Mouse (Mus musculus) adipocyte (in vitro differentiated cells): ENCODE measurements around the gene Hormad1.
"Not testable (repeated sequence)": the region's sequence is repeated elsewhere in the genome, so short reads cannot be mapped to it uniquely, and the experiment has no call there.

Experiments used
- DNase-seq: peaks from one replicate; pipeline ENCODE4 v3.0.0-alpha.2; 2016; ENCODE audit warnings: low spot score

The Hormad1 gene

DNA sequence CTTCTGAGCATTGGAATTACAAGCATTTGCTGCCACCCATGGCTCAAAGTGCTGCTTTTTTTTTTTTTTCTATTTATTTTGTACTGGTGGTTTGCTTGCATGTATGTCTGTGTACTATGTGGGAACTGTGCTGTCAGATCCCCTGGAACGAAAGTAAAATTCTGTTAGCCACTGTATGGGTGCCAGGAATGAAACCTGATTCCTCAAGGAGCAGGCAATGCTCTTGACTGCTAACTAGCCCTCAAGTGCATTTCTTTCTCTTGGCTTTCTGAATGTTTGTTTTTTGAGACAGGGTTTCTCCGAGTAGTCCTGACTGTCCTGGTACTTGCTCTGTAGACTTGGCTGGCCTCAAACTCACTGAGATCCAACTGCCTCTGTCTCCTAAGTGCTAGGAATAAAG is 2.3 kb downstream of the Hormad1 start:
- DNase-seq, result peak; percentile 44

GRCm38 (mm10) chr3:95569585-95569984 is 10.1 kb downstream of the Hormad1 start:
- DNase-seq, result no peak

DNA sequence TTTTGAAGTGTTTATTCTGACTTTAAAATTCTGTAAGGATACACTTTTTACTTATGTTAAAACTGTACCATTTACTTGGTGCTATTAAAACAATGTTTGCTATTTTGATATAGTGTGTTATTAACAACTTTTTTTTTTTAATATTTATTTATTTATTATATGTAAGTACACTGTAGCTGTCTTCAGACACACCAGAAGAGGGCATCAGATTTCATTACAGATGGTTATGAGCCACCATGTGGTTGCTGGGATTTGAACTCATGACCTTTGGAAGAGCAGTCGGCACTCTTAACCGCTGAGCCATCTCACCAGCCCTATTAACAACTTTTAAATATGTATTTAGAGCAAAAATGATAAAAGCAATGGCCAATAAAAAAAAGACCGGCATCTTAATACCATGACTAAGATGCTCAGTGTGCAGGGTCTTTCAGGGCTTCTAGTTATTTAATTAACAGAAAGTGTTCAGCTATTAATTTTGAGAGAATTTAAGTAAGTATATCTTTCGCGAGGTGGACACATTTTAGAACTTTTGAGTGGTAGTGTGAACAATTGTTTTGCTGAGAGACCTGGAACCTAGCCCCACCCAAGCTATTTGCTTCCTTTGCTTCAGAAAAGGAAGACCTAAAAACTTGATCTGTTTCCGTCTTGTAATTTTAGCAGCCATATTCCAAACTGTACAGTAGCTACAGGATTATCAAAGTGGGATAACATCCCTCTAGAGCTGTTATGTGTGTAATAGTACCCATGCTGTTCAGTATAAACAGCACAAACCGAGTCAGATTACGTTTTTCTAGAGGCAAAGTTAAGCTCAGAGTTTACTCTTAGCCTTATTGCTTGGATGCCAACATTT is 28.5 kb downstream of the Hormad1 start:
- no peak for DNase-seq

- peak; percentile 98 for DNase-seq
Observed at GRCm38 (mm10) chr3:95588604-95589086, 29.2 kb downstream of the Hormad1 start, which contains the start of gene Golph3l. Gene Golph3l (plus strand): TSS chr3:95588934.

- DNase-seq, result no peak
Observed at GRCm38 (mm10) chr3:95598734-95599133, 39.3 kb downstream of the Hormad1 start.

GRCm38 (mm10) chr3:95601287-95601686 is 41.8 kb downstream of the Hormad1 start:
- no peak for DNase-seq

GRCm38 (mm10) chr3:95606096-95606495 is 46.6 kb downstream of the Hormad1 start:
- DNase-seq, result peak; percentile 16

- DNase-seq, result no peak
Observed at GRCm38 (mm10) chr3:95609195-95609594, 49.7 kb downstream of the Hormad1 start.

GRCm38 (mm10) chr3:95613996-95614395 is 54.5 kb downstream of the Hormad1 start:
- no peak for DNase-seq

- no peak for DNase-seq
Observed at GRCm38 (mm10) chr3:95618511-95618910, 59.0 kb downstream of the Hormad1 start.

DNA sequence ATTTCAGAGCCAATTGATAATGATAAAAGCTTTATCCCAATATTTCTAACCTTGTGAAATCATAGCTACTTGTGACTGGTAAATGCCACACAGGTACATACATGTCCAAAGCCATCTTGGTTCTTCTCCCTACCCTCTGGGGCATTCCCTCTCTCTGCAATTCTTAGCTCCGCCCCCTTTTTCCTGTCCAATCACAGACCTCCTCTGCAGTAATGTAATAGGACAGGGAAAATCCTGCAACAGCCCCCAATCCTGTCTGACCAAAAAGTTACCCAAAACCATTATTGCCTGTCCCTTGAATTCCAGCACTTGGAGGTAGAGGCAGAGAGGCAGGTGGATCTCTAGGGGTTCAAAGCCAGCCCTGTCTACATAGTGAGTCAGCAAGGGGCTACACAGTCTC is 61.8 kb downstream of the Hormad1 start:
- no peak for DNase-seq

DNA sequence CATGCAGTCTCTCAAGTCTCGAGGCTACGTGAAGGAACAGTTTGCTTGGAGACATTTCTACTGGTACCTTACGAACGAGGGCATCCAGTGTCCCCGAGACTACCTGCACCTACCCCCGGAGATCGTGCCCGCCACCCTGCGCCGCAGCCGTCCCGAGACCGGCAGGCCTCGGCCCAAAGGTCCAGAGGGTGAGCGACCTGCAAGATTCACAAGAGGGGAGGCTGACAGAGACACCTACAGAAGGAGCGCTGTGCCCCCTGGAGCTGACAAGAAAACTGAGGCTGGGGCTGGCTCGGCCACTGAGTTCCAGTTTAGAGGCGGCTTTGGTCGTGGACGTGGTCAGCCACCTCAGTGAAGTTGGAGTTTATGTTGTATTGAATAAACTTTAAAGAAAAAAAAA is 62.9 kb downstream of the Hormad1 start:
- DNase-seq, result not testable (repeated sequence)

DNA sequence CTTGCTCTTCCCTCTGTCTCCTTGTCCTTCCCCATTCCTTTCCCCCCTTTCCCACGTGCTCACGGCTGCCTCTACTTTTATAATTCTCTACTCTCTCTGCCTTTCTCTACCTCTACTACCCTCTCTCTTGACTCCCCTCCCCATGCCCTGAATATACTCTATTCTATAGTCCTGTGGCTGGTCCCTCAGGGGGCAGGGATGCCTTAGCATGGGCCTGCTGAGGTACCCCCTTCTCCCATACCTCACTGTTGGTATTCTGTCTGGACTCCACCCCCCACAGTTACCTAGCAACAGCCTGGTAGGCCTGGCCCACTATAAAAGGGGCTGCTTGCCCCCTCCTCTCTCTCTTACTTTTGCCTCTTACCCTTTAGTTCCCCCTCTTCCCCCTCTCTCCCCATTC is 64.1 kb downstream of the Hormad1 start:
- no peak for DNase-seq

- DNase-seq, result not testable (repeated sequence)
Observed at GRCm38 (mm10) chr3:95623991-95624515, 64.6 kb downstream of the Hormad1 start.

GRCm38 (mm10) chr3:95624628-95625503 is 65.4 kb downstream of the Hormad1 start, which contains the start of gene Ensa:
Gene Ensa (plus strand): TSS chr3:95624993.
- DNase-seq, result peak; percentile 100

GRCm38 (mm10) chr3:95627763-95628162 is 68.3 kb downstream of the Hormad1 start:
- no peak for DNase-seq

DNA sequence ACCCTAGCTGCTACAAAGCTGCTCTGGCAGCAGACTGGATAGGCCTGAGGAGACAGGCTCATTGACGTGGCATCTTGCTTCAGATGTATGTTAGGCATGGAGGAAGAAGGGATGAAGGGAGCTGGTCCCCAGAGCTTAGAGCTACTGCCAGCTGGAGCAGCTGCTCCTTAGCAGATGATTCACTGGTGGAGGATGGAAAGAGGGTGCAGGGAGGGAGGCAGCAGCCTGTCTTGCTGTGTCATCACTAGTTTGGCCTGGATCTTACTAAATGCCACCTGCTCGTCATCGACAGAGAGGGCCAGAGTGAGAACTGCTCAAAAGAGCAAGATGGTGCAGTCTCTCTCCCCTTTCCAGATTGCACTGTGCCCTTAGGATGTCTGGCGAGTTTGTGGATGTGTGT is 70.3 kb downstream of the Hormad1 start:
- DNase-seq, result no peak

DNA sequence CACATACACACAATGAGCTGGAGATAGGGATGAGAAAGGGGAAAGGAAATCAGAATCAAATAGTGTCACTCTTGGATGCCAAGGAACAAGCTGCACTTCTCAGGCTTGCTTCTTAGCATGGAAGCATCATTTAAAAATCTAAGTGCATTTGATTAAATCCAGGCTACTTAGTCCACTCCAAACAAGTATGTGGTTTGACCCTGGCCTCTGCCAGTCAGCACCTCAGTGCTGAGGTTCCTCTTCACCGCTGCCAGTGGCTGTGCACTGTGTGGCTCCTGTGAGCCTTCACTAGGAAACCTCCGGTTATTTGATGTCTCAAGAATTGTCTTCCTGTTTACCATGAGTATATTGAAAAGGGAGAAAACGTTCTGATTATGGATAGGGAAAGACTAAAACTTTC is 71.4 kb downstream of the Hormad1 start:
- no peak for DNase-seq

DNA sequence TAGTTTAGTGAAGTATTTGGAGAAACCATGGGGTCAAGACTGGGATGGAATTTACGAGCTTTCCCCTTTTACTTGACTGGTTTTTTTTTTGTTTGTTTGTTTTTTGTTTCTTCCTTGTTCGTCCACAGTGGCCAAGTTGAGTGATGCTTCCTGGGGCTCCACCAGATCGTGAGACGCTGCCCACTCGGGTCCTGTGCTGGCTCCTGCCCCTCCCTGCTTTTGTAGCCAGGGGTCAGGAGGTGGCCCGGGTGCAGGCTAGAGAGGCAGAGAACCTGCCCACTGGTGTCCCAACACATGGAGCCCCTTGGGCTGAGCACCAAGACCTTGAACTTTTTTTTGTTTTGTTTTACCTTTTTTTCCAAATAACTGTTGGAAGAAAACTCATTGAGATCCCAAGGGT is 71.8 kb downstream of the Hormad1 start:
- no peak for DNase-seq

DNA sequence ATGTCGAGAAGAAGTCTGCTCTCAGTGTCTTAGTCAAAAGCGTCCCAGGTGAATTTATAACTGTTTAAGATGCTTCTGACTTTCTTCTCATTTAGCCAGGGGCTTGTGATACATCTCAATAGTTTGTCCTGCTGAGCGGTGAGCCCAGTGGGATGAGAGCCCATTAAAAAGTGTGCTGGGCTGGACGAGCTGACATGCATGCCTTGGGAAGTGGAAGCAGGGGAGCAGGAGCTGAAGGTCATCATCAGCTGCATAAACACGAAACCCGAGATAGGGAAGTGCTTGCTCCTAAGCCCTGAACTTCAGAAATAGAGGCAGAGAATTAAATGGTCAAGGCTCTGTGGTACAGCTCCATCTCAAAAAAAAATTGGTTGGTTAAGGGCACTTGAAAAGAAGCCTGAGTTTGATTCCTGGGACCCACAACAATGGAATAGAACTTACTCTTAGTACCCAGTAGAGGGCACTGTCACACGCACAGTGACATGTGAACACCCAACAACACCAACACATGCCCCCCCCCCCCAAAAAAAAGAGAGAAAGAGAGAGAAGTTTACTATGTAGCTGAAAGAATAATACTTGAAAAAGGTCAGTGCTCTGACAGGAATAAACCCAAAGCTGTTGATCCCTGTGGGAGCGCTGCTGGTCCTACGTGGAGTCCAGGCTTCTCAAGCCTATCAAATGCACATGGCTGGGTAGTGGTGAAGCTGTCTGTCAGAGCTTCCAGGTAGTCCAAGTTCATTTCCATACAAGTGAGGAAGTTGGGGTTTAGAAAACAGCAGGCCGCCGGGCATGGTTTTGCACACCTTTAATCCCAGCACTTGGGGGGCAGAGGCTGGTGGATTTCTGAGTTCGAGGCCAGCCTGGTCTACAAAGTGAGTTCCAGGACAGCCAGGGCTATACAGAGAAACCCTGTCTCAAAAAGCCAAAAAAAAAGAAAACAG is 73.4 kb downstream of the Hormad1 start:
- peak; percentile 62 for DNase-seq

DNA sequence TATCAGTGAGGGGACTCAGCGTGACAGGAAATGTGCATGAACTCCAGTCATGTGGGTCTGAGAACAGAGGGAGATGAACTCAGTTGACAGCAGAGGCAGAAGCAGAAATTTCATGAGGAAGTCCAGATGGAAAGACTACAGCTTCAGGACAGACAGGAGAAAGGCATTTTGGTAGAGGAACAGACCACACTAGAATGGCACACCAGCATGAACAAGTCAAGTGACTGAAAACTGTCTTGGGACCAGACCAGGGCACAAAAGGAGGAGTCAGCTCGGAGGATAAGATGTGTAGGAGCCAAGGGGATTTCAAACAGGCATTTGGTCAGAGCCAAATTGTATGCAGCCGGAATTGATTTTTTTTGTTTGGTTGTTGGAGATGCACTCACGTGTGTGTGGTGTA is 76.2 kb downstream of the Hormad1 start:
- peak; percentile 45 for DNase-seq
